Mouse (Mus musculus) E14TG2a.4 (cell line): ENCODE measurements at regions not wholly inside any gene's neighbourhood (a gene's known extent, or its start where the extent isn't known, plus 50 kb on each side); places are given as distances from the start of the nearest gene placed in this dataset.

Experiments
- H3K27me3 ChIP-seq: 2 replicates; pipeline ENCODE4 v1.6.1; 2014; ENCODE audit warnings: low read length, control low read depth; ENCODE audit not compliant: insufficient read depth
- H3K36me3 ChIP-seq: 2 replicates; pipeline ENCODE4 v1.6.1; 2014; ENCODE audit warnings: low read length, control low read depth; ENCODE audit not compliant: insufficient read depth
- H3K4me1 ChIP-seq: replicated peaks from 2 replicates; pipeline ENCODE4 v1.6.1; 2014; ENCODE audit warnings: low read depth, low read length, control low read depth
- H3K4me3 ChIP-seq: replicated peaks from 2 replicates; pipeline ENCODE4 v1.5.1; 2014; ENCODE audit warnings: mild to moderate bottlenecking, low read length
- H3K9me3 ChIP-seq: 2 replicates; pipeline ENCODE4 v1.6.1; 2014; ENCODE audit warnings: low read length, control low read depth
- CTCF ChIP-seq: conservative IDR thresholded peaks from 2 replicates; pipeline ENCODE4 v1.5.1; 2014; ENCODE audit warnings: low read length
- NANOG ChIP-seq: IDR thresholded peaks from 2 replicates; pipeline ENCODE4 v1.6.1; 2014; ENCODE audit warnings: borderline replicate concordance, low read length, mixed read lengths
- POU5F1 ChIP-seq: IDR thresholded peaks from 2 replicates; pipeline ENCODE4 v1.6.1; 2014; ENCODE audit warnings: low read length, borderline replicate concordance

GRCm38 (mm10) chr14:67143826-67144225, 1134.8 kb upstream of the Gulo start:
- peaks cover 19% of the 10 kb centered on the region; the same call in 1 of the 2 replicates for H3K27me3 ChIP-seq
- no peak for TF ChIP-seq POU5F1
- TF ChIP-seq CTCF = no peak
- TF ChIP-seq NANOG = no peak
- peaks cover 9% of the 10 kb centered on the region; the same call in 1 of the 2 replicates for H3K9me3 ChIP-seq
- no peaks in the 10 kb centered on the region for H3K36me3 ChIP-seq
- no peak overlapping the region for H3K4me3 ChIP-seq
- no peaks in the 10 kb centered on the region for H3K4me1 ChIP-seq

GRCm38 (mm10) chr14:67142556-67143250, 1133.7 kb upstream of the Gulo start:
- H3K9me3 ChIP-seq = peaks cover 9% of the 10 kb centered on the region; the same call in 1 of the 2 replicates
- H3K36me3 ChIP-seq = no peaks in the 10 kb centered on the region
- TF ChIP-seq NANOG = no peak
- TF ChIP-seq POU5F1 = no peak
- no peak for TF ChIP-seq CTCF
- no peaks in the 10 kb centered on the region for H3K4me1 ChIP-seq
- no peak overlapping the region for H3K4me3 ChIP-seq
- peaks cover 19% of the 10 kb centered on the region; the same call in 1 of the 2 replicates for H3K27me3 ChIP-seq

- Histone ChIP-seq H3K4me3 (no peak overlapping the region), H3K9me3 (peaks cover 9% of the 10 kb centered on the region; the same call in 1 of the 2 replicates), H3K36me3 (no peaks in the 10 kb centered on the region), H3K4me1 (peaks cover 1% of the 10 kb centered on the region; the same call in 1 of the 2 replicates), H3K27me3 (peaks cover 22% of the 10 kb centered on the region; the same call in 1 of the 2 replicates)
- TF ChIP-seq POU5F1 = no peak
- TF ChIP-seq CTCF = no peak
Measured at GRCm38 (mm10) chr14:67141581-67142441, 1132.8 kb upstream of the Gulo start.

GRCm38 (mm10) chr14:67141151-67141550, 1132.1 kb upstream of the Gulo start:
- no peak for TF ChIP-seq CTCF
- TF ChIP-seq NANOG = no peak
- no peak for TF ChIP-seq POU5F1
- Histone ChIP-seq H3K36me3 (no peaks in the 10 kb centered on the region), H3K4me3 (no peak overlapping the region), H3K27me3 (peaks cover 23% of the 10 kb centered on the region; the same call in 1 of the 2 replicates), H3K9me3 (peaks cover 9% of the 10 kb centered on the region; the same call in 1 of the 2 replicates), H3K4me1 (peaks cover 8% of the 10 kb centered on the region)

- no peaks in the 10 kb centered on the region for H3K36me3 ChIP-seq
- TF ChIP-seq NANOG (no peak), POU5F1 (no peak), CTCF (no peak)
- H3K9me3 ChIP-seq = peaks cover 9% of the 10 kb centered on the region; the same call in 1 of the 2 replicates
- H3K4me1 ChIP-seq = peaks cover 18% of the 10 kb centered on the region
- peaks cover 19% of the 10 kb centered on the region; the same call in 1 of the 2 replicates for H3K27me3 ChIP-seq
- H3K4me3 ChIP-seq = no peak overlapping the region
Measured at GRCm38 (mm10) chr14:67139674-67140073, 1130.7 kb upstream of the Gulo start.

GRCm38 (mm10) chr14:67139152-67139551, 1130.1 kb upstream of the Gulo start:
- Histone ChIP-seq H3K4me1 (peaks cover 18% of the 10 kb centered on the region), H3K4me3 (no peak overlapping the region), H3K9me3 (peaks cover 9% of the 10 kb centered on the region; the same call in 1 of the 2 replicates), H3K27me3 (peaks cover 20% of the 10 kb centered on the region; the same call in 1 of the 2 replicates), H3K36me3 (no peaks in the 10 kb centered on the region)
- TF ChIP-seq NANOG (no peak), CTCF (no peak), POU5F1 (no peak)

GRCm38 (mm10) chr14:67136141-67136498, 1127.1 kb upstream of the Gulo start:
- peaks cover 18% of the 10 kb centered on the region for H3K4me1 ChIP-seq
- peaks cover 14% of the 10 kb centered on the region for H3K27me3 ChIP-seq
- no peak overlapping the region for H3K4me3 ChIP-seq
- H3K9me3 ChIP-seq = peaks cover 9% of the 10 kb centered on the region; the same call in 1 of the 2 replicates
- H3K36me3 ChIP-seq = no peaks in the 10 kb centered on the region
- TF ChIP-seq POU5F1 (no peak), NANOG (no peak), CTCF (no peak)
